Mouse (Mus musculus) heart, embryonic 14.5 days (tissue): ENCODE results near the gene Prpf38b. TPM values are rescaled to one million over a fixed set of nuclear protein-coding genes. Genes with fewer than 3 reads are reported as not detected.

Experiments used
- ATAC-seq: fragments of 200-750 bp; cut with Nextera tagmentation; 2 replicates; pipeline ENCODE4 v1.8.0; 2017; ENCODE audit warnings: low read depth, moderate TSS enrichment; ENCODE audit not compliant: insufficient number of reproducible peaks, insufficient read depth, low FRiP score
- H3K27ac ChIP-seq, 2 experiments: fragments of 200-500 bp in 1 of 2; fragments of 300-500 bp in 1 of 2; sonication (generic) in 1 of 2; replicated peaks in 1 of 2; 2 replicates each; pipeline ENCODE4 v1.5.1; 2012 to 2014; ENCODE audit warnings: low read depth in 2 of 2, low read length in 2 of 2, control low read depth in 1 of 2, mild to moderate bottlenecking in 1 of 2, mixed read lengths in 1 of 2; ENCODE audit not compliant: control insufficient read depth in 1 of 2, insufficient read depth in 1 of 2
- H3K27me3 ChIP-seq: fragments of 300-500 bp; sonication (generic); 2 replicates; pipeline ENCODE4 v1.6.1; 2014; ENCODE audit warnings: mild to moderate bottlenecking, low read length, control low read depth; ENCODE audit not compliant: control insufficient read depth, insufficient read depth
- H3K36me3 ChIP-seq: fragments of 300-500 bp; sonication (generic); 2 replicates; pipeline ENCODE4 v1.6.1; 2014; ENCODE audit warnings: mild to moderate bottlenecking, control low read depth, low read length, mixed read lengths; ENCODE audit not compliant: control insufficient read depth, insufficient read depth
- H3K4me1 ChIP-seq, 2 experiments: fragments of 200-500 bp in 1 of 2; fragments of 300-500 bp in 1 of 2; sonication (generic) in 1 of 2; 2 replicates each; pipeline ENCODE4 v1.6.1; 2012 to 2014; ENCODE audit warnings: low read length in 2 of 2, control low read depth in 1 of 2, mixed read lengths in 1 of 2; ENCODE audit not compliant: control insufficient read depth in 2 of 2, insufficient read depth in 2 of 2
- H3K4me2 ChIP-seq: fragments of 300-500 bp; sonication (generic); 2 replicates; pipeline ENCODE4 v1.6.1; 2014; ENCODE audit warnings: mild to moderate bottlenecking, low read length
- H3K4me3 ChIP-seq, 2 experiments: fragments of 200-500 bp in 1 of 2; fragments of 300-500 bp in 1 of 2; sonication (generic) in 1 of 2; 2 replicates each; pipeline ENCODE4 v1.5.1; 2012 to 2014; ENCODE audit warnings: low read length in 2 of 2, mild to moderate bottlenecking in 2 of 2, control low read depth in 1 of 2, low read depth in 1 of 2, moderate library complexity in 1 of 2; ENCODE audit not compliant: control insufficient read depth in 1 of 2, insufficient read depth in 1 of 2
- H3K9ac ChIP-seq: fragments of 300-500 bp; sonication (generic); 2 replicates; pipeline ENCODE4 v1.6.1; 2014; ENCODE audit warnings: mild to moderate bottlenecking, low read length
- H3K9me3 ChIP-seq: fragments of 300-500 bp; sonication (generic); 2 replicates; pipeline ENCODE4 v1.6.1; 2016; ENCODE audit warnings: low read length, control low read depth; ENCODE audit not compliant: control insufficient read depth
- WGBS: fragments of 180-500 bp; shearing (Covaris S2); extraction: QIAGEN DNeasy Blood & Tissue Kit; methylation state at CpG from one replicate; pipeline ENCODE4 v1.1.7; 2014; 5-methylcytosine and 5-hydroxymethylcytosine counted together
- polyA plus RNA-seq: library from polyadenylated mRNA; unstranded; fragments of >200 nt; fragmentation: Nextera tagmentation; extraction: Ambion mirVana; gene quantifications from 2 replicates; pipeline ENCODE4 v1.2.1, GENCODE M21; 2014

Prpf38b gene
- polyA plus RNA-seq, 1 experiment from 2014 or later = 37.5 TPM

GRCm38 (mm10) chr3:108916857-108917256, 5.3 kb upstream of the Prpf38b start:
- Histone ChIP-seq H3K4me3 (no peak overlapping the region), H3K36me3 (no peaks in the 10 kb centered on the region), H3K9ac (no peak overlapping the region), H3K9me3 (no peaks in the 10 kb centered on the region), H3K27me3 (no peaks in the 10 kb centered on the region), H3K4me2 (no peak overlapping the region), H3K27ac (no peak overlapping the region), H3K4me1 (no peaks in the 10 kb centered on the region)
- ATAC-seq = no peak
- 55% methylated on average over 4 of the region's 4 CpGs for WGBS

DNA sequence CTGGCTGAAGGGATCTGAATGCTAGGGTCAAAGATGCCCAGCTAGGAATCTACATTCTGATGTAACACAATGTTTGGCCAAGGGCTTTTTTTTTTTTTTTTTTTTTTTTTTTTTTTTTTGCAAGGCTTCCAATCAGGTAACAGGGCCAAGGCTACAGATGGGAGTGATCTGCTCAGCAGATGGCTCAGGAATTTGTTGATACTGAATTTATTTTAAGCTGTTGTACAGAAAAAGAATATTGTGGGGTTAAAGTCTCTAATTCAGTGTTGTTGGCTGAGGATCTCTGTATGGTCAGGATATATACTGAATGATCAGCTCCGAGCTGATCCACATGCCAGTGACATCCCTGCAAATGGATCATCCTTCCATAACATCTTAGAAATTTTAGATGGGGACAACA, 4.5 kb upstream of the Prpf38b start:
- H3K4me2 ChIP-seq = no peak overlapping the region
- no peaks in the 10 kb centered on the region for H3K36me3 ChIP-seq
- no peak overlapping the region for H3K27ac ChIP-seq
- H3K9me3 ChIP-seq = no peaks in the 10 kb centered on the region
- H3K27me3 ChIP-seq = no peaks in the 10 kb centered on the region
- H3K4me3 ChIP-seq = no peak overlapping the region
- no peak for ATAC-seq
- H3K4me1 ChIP-seq = no peaks in the 10 kb centered on the region
- 76% methylated on average over 1 of the region's 1 CpGs for WGBS
- no peak overlapping the region for H3K9ac ChIP-seq

DNA sequence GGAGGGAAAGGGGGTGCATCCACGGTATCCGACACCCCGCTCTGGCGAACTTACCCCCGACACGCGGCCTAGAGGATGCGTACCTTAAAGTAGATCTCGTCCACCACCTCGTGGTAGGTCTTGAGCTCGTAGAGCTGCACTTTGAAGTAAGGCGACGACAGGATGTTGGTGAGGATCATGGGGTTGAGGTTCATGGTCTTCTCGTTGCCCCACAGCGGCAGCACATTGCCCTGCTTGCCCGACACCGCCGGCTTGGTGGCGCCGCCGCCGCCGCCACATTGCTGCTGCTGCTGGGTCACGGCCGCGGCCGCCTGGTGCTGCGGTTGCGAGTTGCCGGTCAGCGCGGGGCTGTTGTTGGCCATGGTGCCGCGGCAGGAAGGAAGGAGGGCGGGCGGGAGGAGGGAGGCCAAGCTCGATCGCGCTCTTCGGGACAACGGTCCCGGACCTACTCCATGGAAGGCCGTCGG, 413 bp downstream of the Prpf38b start:
- 0% methylated on average over 42 of the region's 44 CpGs for WGBS
- ATAC-seq = peak; percentile 84

DNA sequence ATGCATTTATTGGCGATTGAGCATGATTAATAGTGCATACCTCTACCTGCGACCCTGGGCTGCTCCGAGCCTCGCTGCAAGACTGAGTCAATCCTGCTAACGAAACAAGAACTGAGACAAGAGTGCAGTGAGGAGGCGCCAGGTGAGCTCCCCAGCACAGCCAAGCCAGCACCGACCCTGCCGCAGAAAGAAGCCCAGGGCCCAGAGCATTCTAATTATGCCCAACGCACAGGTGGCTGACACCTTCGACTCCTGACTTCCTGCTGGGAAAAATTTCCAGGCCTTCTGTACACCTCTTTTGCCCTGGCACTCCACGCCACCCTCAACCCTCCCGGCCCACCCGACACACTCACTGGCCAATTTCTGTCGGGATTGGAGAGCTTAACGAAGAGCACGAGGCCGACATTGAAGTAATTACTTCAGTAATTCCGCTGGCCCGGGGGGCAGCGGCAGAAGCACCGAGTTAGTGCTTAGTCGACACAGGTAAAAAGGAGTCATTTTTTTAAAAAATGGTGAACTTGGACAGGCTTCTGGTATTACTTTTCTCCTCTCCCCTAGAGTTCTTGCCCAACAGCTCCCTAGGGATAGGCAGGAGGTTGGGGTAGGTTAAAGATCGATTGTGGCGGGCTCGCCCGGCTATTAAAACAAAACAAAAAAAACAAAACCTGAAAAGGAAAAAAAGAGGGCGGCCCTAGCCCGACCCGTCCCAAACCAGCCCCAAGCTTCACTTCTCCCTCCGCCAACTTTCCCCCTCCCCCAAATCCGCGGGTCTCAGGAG, 1.0 kb downstream of the Prpf38b start:
- peaks cover 31% of the 10 kb centered on the region for H3K36me3 ChIP-seq
- ATAC-seq = no peak
- no peaks in the 10 kb centered on the region for H3K27me3 ChIP-seq

More for the DNA sequence above, 413 bp downstream of the Prpf38b start:
- Histone ChIP-seq H3K27ac (peak overlapping the region; percentile 98 to 99), H3K4me3 (peak overlapping the region; percentile 88 to 95), H3K36me3 (peaks cover 25% of the 10 kb centered on the region), H3K4me1 (peaks cover 2 to 8% of the 10 kb centered on the region in 2 experiments; a peak in 3 of 4 replicates), H3K27me3 (no peaks in the 10 kb centered on the region), H3K9me3 (no peaks in the 10 kb centered on the region), H3K4me2 (peak overlapping the region; percentile 96), H3K9ac (peak overlapping the region; percentile 96)

GRCm38 (mm10) chr3:108902934-108903333, 8.6 kb downstream of the Prpf38b start:
- Histone ChIP-seq H3K27ac (no peak overlapping the region), H3K36me3 (peaks cover 67% of the 10 kb centered on the region), H3K9me3 (no peaks in the 10 kb centered on the region), H3K4me1 (no peaks in the 10 kb centered on the region), H3K4me2 (no peak overlapping the region), H3K9ac (no peak overlapping the region), H3K4me3 (no peak overlapping the region), H3K27me3 (no peaks in the 10 kb centered on the region)
- no peak for ATAC-seq
- 92% methylated on average over 6 of the region's 6 CpGs for WGBS

More for the DNA sequence above, 1.0 kb downstream of the Prpf38b start:
- Histone ChIP-seq H3K4me2 (peak overlapping the region; percentile 96), H3K27ac (peak overlapping the region; percentile 98 to 99), H3K9me3 (no peaks in the 10 kb centered on the region), H3K4me3 (peak overlapping the region; percentile 88 to 95), H3K9ac (peak overlapping the region; percentile 96), H3K4me1 (peaks cover 2 to 8% of the 10 kb centered on the region in 2 experiments; a peak in 3 of 4 replicates)
- under 1% methylated on average over 32 of the region's 32 CpGs for WGBS

DNA sequence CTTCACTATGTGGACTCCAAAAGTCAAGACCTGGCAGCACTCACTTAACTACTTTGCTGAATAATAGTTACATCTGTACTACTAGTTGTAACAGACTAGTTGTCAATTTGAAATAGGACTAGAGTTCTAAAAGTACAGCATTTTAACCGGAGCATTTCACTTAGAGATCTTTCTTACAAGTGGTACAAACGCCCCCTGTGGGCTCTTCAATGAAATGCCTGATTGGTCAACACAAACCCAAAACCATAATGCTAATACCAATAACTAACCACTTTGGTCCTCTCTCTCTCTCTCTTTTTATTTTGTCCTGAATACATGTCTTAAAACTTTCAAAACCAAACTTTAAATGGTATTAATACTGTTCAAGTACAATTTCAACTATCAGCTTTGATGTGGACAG, 9.5 kb downstream of the Prpf38b start:
- no peak overlapping the region for H3K27ac ChIP-seq
- peaks cover 58% of the 10 kb centered on the region for H3K36me3 ChIP-seq
- WGBS = 47% methylated on average over 2 of the region's 2 CpGs
- H3K4me1 ChIP-seq = no peaks in the 10 kb centered on the region
- no peak overlapping the region for H3K4me2 ChIP-seq
- H3K9me3 ChIP-seq = no peaks in the 10 kb centered on the region
- H3K9ac ChIP-seq = no peak overlapping the region
- no peak for ATAC-seq
- no peak overlapping the region for H3K4me3 ChIP-seq
- no peaks in the 10 kb centered on the region for H3K27me3 ChIP-seq

- H3K36me3 ChIP-seq = peaks cover 45% of the 10 kb centered on the region
- 80% methylated on average over 5 of the region's 5 CpGs for WGBS
Observed at GRCm38 (mm10) chr3:108900681-108901080, 10.8 kb downstream of the Prpf38b start.

More at GRCm38 (mm10) chr3:108900681-108901080, 10.8 kb downstream of the Prpf38b start:
- Histone ChIP-seq H3K9me3 (no peaks in the 10 kb centered on the region), H3K4me2 (no peak overlapping the region), H3K4me3 (no peak overlapping the region), H3K9ac (no peak overlapping the region), H3K27me3 (no peaks in the 10 kb centered on the region), H3K27ac (no peak overlapping the region; a peak in 1 of 4 replicates), H3K4me1 (no peaks in the 10 kb centered on the region)
- no peak for ATAC-seq
